Mouse (Mus musculus) Patski (cell line): ENCODE results near the gene Hcn3. TPM values are rescaled to one million over a fixed set of nuclear protein-coding genes. Genes with fewer than 3 reads are reported as not detected.
A peak's percentile ranks its signal among the peaks of the same experiment; 100 is the strongest.

Experiments used
- ATAC-seq: fragments of 100-300 bp; one replicate; pipeline ENCODE4 v1.8.0; 2021
- CTCF ChIA-PET: fragments of 350-600 bp; sonication (Branson Sonifier 250); formaldehyde crosslinking; loops from one replicate; lab custom pipeline; 2022; ENCODE audit warnings: inconsistent platforms; lab: Charles Lee
- POLR2A ChIA-PET: fragments of 350-600 bp; sonication (Branson Sonifier 250); formaldehyde crosslinking; loops from one replicate; lab custom pipeline; 2022; ENCODE audit warnings: antibody characterized with exemption, inconsistent platforms; lab: Charles Lee
- DNase-seq: peaks from one replicate; pipeline ENCODE4 v3.0.0-alpha.2; 2011; ENCODE audit warnings: low read depth, low spot score
- H3K27me3 ChIP-seq: fragments of 371-371 bp; one replicate; pipeline ENCODE4 v1.5.1; 2021
- CTCF ChIP-seq: fragments of 100-300 bp; IDR thresholded peaks from one replicate; pipeline ENCODE4 v1.5.1; 2021
- in situ Hi-C: fragments of 300-500 bp; cut with MboI; formaldehyde crosslinking; loops from 3 replicates; pipeline ENCODE4 v1.11.1; 2018; ENCODE audit warnings: low pct_unique_long_range_greater_than_20kb, mixed read lengths
- polyA plus RNA-seq: library from polyadenylated mRNA; unstranded; gene quantifications from one replicate; pipeline ENCODE4 v1.2.3, GENCODE M21; 2021

Gene Hcn3
- polyA plus RNA-seq, 1 experiment from 2014 or later, result 6.2 TPM

- in situ Hi-C loops, result loop anchor here (5.0 kb wide), 2 partner anchors 35 to 65 kb away; partner anchors contain the start of gene Rusc1
Measured at GRCm38 (mm10) chr3:89156951-89157350, 3.0 kb downstream of the Hcn3 start.

DNA sequence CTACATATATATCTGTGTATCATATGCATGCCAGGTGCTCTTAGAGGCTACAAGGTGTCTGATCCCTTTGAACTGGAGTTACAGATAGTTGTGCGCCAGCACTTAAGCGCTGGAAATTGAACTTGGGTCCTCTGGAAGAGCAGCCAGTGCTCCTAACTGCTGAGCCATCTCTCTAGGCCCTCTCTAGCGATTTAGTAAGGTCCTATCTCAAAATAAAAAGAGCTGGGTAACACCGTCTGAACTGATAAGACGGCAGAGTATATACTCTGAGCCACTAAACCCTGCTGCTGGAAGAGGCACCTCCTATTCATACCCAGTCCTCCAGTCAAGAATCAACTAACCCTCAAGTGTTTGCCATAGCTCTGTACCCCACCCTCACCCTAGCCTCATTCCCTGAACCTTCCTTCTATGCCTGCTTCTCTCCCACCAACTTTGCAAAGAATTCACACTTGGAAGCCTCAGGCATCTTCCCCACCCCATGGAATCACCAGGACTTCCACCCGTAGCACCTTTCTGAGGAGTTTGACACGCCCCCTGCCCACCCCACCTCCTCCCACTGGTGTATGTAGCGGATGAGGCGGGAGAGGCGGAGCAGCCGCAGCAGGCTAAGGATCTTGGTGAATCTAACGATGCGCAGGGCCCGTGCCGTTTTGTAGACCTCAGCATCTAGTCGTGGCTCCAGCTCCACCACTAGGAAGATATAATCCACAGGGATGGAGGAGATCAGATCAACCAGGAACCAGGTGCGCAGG, 7.7 kb downstream of the Hcn3 start:
- in situ Hi-C loops, result no loop called here
- POLR2A ChIA-PET, result interaction anchor here (0.6 kb wide), 2 partner anchors 12 to 28 kb away, joined by 3 read pairs; no protein-coding TSS in a partner anchor
- no peak for ATAC-seq

More at GRCm38 (mm10) chr3:89156951-89157350, 3.0 kb downstream of the Hcn3 start:
- H3K27me3 ChIP-seq, result no peaks in the 10 kb centered on the region
- no peak for ATAC-seq
- no peak for TF ChIP-seq CTCF
- no peak for DNase-seq
- POLR2A ChIA-PET, result interaction anchor here (0.6 kb wide), 2 partner anchors 39 to 237 kb away, joined by 3 to 4 read pairs; no protein-coding TSS in a partner anchor
- CTCF ChIA-PET, result no interaction called here

DNA sequence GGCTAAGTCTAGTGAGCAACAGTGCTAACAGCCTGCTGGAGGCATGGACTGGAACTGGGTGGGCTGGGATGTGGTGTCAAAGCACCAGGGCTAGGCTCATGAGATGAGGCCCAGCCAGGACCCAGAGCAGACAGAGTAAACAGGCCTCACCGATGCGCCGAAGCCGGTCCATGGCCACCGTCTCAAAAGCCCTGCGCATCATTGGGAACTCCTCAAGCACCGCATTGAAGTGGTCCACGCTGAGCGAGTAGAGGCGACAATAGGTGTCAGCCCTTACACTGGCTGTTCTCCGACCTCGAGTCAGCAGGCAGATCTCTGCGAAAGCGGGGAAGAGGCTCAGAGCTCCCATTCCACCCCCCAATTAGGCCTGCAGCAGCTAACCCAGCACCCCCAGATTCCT, 11.4 kb downstream of the Hcn3 start:
- no peak for ATAC-seq
- no peak for DNase-seq
- H3K27me3 ChIP-seq, result no peaks in the 10 kb centered on the region
- ChIA-PET CTCF (interaction anchor here (0.7 to 1.6 kb wide), 2 partner anchors 10 to 33 kb away, joined by 3 to 4 read pairs; no protein-coding TSS in a partner anchor), POLR2A (no interaction called here)
- no peak for TF ChIP-seq CTCF
- in situ Hi-C loops, result no loop called here

More for the DNA sequence above, 7.7 kb downstream of the Hcn3 start:
- TF ChIP-seq CTCF, result no peak
- no peaks in the 10 kb centered on the region for H3K27me3 ChIP-seq
- CTCF ChIA-PET, result interaction anchor here (1.2 to 1.3 kb wide), 2 partner anchors 9 to 24 kb away, joined by 3 to 4 read pairs; no protein-coding TSS in a partner anchor
- DNase-seq, result no peak

DNA sequence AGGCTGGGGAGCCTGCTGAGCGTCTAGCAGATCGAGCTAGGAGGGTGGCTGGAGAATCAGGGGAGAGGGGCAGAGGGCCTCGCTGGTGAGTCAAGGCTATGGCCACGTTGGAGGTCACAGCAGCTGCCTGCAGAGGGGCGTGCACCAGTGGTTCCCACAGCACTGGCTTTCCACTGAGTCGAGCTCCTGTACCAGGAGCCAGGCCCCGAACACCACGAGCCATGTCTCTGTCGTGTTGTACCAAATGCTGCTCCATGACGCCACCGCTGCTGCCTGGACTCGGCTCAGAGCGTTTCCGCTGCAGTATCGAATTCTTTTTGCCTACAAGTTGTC, 12.1 kb downstream of the Hcn3 start:
- in situ Hi-C loops, result no loop called here
- TF ChIP-seq CTCF, result no peak
- ATAC-seq (no peak), DNase-seq (no peak)
- POLR2A ChIA-PET, result interaction anchor here (1.1 kb wide), 1 partner anchor 9 kb away, joined by 3 read pairs; no protein-coding TSS in a partner anchor
- CTCF ChIA-PET, result no interaction called here
- H3K27me3 ChIP-seq, result no peaks in the 10 kb centered on the region

DNA sequence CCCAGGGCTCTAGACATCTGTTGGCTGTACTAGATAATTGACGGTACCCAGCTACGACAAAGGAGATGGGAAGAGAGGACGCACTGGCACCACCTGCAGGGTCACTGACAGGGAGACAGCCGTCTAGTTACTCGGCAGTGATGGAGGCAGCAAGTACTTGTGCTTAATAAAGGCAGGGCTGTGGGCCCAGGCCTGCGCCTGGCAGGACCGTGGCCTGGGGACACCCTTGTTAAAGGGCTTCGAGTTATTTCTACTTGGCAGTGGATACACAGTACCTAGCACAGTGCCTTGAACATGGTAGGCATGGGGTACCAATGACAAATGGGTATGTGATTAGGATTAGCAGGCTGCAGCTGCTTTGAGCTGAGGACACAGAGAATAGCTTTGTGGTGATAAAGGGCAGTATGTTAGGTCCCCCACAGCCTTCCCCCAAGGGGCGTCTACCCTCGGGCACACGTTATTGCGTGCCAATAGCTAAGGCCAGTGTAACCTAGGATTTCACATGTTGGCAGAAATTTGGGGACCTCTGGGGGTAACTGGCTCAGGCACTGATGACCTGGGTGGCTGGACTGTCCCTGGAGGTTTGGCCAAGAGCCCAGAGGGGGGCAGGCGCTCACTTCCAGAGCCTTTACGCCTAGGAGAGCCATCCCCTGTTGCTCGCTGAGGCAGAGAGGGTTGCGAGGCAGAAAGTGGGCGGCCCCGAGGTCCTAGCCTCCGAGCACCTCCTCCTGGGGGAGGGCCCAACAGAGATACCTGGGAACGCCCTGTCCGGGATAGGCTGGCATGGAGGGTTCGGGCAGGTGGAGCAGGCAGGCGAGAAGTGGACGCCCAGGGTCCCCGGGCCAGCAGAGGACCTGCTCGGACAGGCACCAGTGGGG, 12.7 kb downstream of the Hcn3 start:
- no peak for ATAC-seq
- CTCF ChIA-PET, result interaction anchor here (1.4 to 1.6 kb wide), 2 partner anchors 12 to 31 kb away, joined by 6 to 8 read pairs; partner anchors contain the start of gene Hcn3
- no peaks in the 10 kb centered on the region for H3K27me3 ChIP-seq
- no peak for TF ChIP-seq CTCF
- in situ Hi-C loops, result no loop called here
- POLR2A ChIA-PET, result interaction anchor here (1.1 kb wide), 1 partner anchor 8 kb away, joined by 3 read pairs; no protein-coding TSS in a partner anchor
- DNase-seq, result no peak

DNA sequence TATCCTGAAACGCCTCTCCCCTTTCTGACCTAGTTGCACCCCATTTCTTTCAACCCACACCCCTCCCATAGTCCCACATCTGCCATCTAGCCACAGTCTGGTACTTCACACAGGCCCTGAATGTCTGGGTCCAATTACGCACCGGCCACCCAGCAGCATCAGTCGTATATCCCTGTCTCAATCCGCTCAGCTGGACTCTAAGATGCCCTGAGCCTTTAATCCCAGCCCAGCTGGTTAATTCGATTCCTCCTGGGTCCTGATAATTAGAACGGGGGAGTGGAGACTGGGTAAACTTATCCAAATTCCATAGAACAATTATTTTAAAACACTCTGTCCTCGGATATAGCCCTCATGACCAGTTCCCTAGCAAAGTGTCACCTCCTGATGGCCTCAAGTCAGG, 14.4 kb downstream of the Hcn3 start:
- no peaks in the 10 kb centered on the region for H3K27me3 ChIP-seq
- TF ChIP-seq CTCF, result no peak
- in situ Hi-C loops, result no loop called here
- ChIA-PET POLR2A (interaction anchor here (1.1 kb wide), 1 partner anchor 19 kb away, joined by 3 read pairs; the partner anchor contains the start of gene Clk2), CTCF (interaction anchor here (1.2 to 1.7 kb wide), 4 partner anchors 9 to 30 kb away, joined by 3 to 6 read pairs (median 4); partner anchors contain the start of gene Hcn3)
- ATAC-seq, result no peak
- DNase-seq, result no peak

GRCm38 (mm10) chr3:89144821-89145220, 15.2 kb downstream of the Hcn3 start:
- in situ Hi-C loops, result no loop called here
- ATAC-seq, result no peak
- ChIA-PET CTCF (interaction anchor here (1.0 to 1.7 kb wide), 4 partner anchors 8 to 29 kb away, joined by 3 to 4 read pairs (median 3); partner anchors contain the start of gene Hcn3), POLR2A (no interaction called here)
- no peak for TF ChIP-seq CTCF
- H3K27me3 ChIP-seq, result no peaks in the 10 kb centered on the region
- no peak for DNase-seq

DNA sequence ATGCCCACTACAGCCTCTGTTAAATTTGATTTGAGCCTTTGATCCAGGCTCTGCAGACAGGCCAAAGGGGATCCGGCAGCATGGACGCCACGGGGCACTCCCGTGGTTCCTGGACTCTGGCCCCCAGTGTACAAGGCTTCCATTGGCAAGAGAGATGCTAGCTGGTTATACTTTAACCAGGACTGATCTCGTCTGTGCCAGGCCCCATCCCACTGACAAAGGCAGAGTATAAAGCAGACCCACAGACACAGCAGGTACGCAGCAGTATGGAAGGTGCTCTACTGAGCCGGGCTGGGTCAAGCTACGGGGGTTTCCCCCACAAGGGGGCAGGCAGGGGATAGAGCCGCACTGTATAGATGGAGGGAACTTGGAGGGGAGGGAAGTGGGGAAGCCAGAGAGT, 23.6 kb downstream of the Hcn3 start:
- no peaks in the 10 kb centered on the region for H3K27me3 ChIP-seq
- no peak for TF ChIP-seq CTCF
- ATAC-seq (peak; percentile 61), DNase-seq (no peak)
- ChIA-PET POLR2A (interaction anchor here (0.5 to 1.1 kb wide), 4 partner anchors 10 to 59 kb away, joined by 3 to 5 read pairs (median 4); partner anchors contain the start of genes Clk2 and Fdps), CTCF (interaction anchor here (0.8 to 1.6 kb wide), 8 partner anchors 9 to 57 kb away, joined by 3 to 4 read pairs (median 3); no protein-coding TSS in a partner anchor)
- in situ Hi-C loops, result no loop called here

GRCm38 (mm10) chr3:89135958-89136357, 24.0 kb downstream of the Hcn3 start, which contains the start of gene Pklr:
Pklr (plus strand) TSS chr3:89136142.
- ChIA-PET POLR2A (interaction anchor here (0.9 to 1.2 kb wide), 4 partner anchors 10 to 58 kb away, joined by 3 to 5 read pairs (median 4); partner anchors contain the start of genes Clk2 and Fdps), CTCF (interaction anchor here (0.8 to 1.6 kb wide), 6 partner anchors 12 to 58 kb away, joined by 3 to 4 read pairs (median 3); no protein-coding TSS in a partner anchor)
- DNase-seq, result no peak
- H3K27me3 ChIP-seq, result no peaks in the 10 kb centered on the region
- TF ChIP-seq CTCF, result no peak
- no peak for ATAC-seq
- in situ Hi-C loops, result no loop called here
